Mouse (Mus musculus): ENCODE measurements at regions not wholly inside any gene's neighbourhood (a gene's known extent, or its start where the extent isn't known, plus 50 kb on each side); places are given as distances from the start of the nearest gene placed in this dataset.

DNA sequence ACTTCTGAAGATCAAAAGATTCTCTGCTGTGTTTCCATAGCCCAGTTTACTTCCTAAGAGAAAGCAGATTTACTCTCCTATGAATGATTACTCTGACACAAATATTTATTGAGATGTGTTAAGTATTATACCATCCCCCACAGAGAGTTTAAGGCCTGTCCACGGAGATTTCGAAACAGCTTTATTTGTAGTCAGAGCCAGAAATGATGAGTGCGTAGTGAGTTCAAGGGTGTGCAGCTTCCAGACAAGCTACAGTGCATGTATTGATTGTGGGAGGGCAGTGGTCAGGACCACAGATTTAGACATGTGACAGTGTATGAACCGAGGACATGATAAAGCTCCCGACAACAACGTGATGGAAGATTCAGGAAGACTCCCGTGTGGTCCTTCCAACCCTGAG is 126.8 kb downstream of the Hlx start:
- no peak for DNase-seq (ENCODE audit: low spot score)

DNA sequence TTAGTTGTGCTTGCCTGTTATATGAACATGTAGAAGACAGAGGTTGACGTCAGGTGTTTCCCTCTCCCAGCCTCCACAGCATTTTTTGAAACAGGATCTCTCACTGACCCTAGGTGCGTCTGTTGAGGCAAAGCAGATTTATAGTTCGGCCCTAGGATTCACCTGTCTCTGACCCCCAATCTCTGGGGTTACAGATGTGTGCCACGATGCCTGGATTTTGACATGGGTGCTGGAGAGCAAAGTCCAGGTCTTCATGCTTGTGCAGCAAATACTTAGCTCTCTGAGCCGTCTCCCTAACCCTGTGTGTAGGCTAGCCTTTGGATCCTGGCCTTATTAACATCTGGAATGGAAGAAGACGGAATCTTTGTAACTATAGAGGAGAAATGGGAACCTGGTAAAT is 129.3 kb downstream of the Hlx start:
- DNase-seq (ENCODE audit: low spot score) = no peak

DNA sequence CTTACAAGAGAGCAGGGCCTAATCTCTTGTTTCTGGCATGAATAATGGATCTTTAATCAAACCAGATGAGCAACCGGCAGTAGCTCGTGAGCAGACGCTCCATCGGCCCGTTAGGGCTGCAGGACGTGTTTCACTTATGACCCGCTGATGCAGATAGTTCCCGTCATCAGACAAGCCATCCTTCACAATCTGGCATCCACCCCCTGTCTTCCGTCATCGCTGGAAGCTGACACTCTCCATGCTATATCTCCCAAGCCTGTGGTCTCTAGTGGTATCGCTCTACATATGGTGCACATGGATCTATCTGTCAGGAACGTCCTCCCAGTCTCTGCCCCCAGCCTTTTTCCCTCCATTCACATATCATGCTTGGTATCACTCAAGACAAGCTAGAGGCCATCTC is 137.0 kb downstream of the Hlx start:
- no peak for DNase-seq (ENCODE audit: low spot score)

DNA sequence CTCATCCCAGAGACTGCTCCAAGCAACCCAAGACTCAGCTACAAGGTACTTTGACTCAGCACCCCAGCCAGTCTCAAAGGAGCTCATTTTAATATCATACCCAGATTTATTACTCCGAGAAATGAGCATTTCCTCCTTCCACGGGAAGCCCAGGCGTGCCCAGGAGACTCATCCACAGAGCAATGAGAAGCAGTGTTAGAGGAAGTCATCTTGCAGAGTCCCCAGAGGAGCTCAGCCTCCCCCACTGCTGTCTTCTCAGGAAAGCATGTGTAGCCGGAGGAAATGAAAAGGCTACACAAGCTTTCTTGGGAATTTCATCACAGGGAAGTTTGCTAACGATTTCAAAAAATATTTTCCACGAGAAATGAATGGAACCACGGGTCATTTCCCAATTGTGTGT is 141.8 kb downstream of the Hlx start:
- no peak for DNase-seq (ENCODE audit: low spot score)

DNA sequence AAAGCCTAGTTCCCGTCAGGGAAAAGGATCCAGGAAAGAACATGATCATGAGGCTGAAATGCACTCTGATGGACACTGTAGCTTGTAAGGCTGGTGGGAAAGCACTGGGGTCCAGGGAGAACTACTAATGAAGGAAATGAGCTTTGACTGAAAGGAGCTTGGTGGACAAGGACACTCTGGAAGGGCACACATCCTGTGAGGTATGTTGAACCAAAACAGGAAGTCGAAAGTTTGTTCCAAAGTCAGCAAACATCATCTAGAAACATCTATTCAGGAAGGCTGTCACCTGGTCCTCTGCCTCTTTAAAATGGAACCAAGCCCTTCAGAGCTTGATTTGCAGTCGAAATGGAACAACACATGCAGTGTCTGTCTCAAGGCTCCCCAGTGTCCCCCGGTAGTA is 143.1 kb downstream of the Hlx start:
- DNase-seq (ENCODE audit: low spot score) = no peak

DNA sequence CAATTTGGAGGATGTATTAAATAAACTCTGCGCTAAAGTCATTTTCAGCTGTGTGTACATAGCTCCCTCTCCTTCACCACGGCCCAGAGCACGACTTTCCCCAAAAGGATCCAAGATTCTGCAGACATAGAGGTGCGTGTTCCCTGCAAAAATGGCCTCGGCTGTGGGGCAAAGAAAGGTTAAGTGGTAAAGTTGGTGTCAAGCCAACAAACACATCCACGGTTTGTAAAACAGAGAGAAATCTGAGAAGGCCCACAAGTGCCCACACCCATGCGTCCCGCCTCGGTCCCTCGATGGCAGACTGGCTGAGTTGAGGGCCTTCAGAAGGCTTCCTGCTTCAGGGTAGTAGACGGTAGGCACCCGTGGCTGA is 147.9 kb downstream of the Hlx start:
- DNase-seq (ENCODE audit: low spot score) = no peak

DNA sequence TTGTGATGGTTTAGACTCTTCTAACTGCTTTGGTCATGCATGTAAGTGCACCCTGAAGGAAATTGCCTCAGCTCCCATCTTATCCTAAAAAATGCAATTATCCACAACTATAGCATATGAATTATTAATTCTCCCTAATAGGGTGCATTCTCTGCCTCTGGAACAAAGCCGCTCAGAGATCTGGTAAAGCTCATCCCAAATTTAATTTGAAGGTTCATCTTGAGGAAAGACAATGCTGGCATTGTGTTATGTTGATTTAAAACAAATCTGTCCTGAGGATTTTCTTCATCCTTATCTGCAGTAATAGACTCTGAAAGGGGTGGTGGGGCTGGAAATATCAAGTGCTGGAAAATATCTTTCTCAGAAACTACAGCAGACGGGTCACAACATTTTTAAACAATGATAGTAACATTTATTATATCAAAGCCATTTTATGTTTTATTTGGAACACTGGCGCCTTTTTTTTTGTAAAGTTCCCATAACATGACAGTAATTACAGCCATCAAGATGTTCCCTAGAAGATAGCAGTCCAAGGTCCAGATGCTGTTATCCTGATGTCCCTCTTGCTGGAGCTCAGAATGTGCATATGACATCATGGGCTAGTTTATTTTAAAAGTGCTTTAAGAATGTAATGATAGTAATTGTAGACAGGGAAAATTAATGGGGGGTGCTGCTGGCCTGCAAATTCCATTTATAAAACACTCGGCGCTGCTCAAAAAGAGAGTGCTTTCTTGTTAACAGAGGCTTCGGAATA is 148.5 kb downstream of the Hlx start:
- DNase-seq (ENCODE audit: low spot score) = no peak

DNA sequence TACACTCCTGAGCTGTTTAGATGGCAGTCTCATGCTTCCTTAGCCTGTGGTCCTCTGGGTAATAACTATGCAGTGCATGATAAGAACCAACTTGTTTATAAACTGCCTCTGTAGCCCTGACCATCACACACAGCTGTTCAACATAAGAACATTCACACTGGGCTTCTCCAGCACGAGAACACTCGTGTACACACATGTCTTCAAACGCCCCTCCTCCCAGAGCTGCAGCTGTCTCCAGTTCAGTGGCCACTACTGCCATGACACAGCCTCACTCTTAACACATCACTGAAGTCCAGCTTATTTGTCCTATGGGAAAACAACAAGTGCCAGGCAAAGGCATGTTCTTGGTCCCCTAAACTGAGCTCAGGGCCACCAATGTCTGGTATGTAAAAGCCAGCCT is 152.9 kb downstream of the Hlx start:
- DNase-seq (ENCODE audit: low spot score) = no peak

DNA sequence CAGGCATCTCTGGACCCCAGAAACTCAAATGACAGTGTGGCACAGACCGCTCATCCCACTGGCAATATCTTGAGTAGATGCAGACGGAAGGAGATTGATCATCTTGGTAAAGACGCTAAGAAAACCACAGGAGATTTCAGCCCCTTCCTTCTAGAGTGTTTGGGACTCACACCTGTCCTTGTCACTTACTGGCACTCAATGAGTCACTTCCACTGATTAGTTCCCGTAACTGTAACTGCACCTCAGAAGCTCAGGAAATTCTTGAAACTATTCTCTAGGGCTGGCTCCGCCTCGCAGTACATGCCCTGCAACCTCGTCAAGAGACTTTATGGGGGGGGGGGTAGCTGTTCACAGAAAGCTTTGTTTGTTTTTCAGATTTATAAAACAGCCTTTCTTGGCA is 155.9 kb downstream of the Hlx start:
- DNase-seq (ENCODE audit: low spot score) = no peak

DNA sequence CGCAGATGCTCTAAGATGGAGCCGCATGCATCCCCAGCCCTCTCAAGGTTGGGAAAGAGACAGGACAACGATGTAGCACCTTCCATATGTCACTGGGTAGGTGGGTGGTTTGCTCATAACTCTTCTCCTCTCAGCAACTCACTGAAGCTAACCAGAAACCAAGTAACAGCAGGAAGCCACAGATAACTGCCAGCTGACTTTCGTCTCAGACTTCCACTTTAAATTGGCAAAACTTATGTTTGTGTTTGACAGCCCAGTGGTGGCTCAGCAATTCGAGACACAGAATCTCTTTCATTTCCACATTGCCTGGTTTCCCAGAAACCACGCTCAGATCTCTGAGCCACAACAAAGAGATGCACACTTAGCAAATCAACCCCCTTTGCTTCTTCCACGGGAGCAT is 159.1 kb downstream of the Hlx start:
- DNase-seq (ENCODE audit: low spot score) = no peak

DNA sequence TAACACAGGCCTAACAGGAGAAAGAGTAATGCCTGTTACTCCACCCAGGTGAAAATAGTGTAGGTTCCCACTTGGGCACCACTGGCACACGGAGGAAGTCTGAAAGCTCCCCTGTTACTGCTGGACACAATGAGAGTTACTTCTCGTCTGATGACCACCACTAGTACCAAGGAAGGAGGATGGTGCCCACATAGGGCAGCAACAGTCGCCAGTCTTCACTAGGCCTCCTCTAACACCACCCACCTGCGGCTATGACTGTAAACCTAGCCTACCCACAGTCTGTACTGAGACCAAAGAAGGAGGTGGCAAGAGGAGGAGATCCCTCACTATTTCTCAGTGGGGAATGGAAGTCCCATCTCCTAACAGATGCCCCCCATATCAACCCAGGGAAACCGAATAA is 161.7 kb downstream of the Hlx start:
- DNase-seq (ENCODE audit: low spot score) = no peak

DNA sequence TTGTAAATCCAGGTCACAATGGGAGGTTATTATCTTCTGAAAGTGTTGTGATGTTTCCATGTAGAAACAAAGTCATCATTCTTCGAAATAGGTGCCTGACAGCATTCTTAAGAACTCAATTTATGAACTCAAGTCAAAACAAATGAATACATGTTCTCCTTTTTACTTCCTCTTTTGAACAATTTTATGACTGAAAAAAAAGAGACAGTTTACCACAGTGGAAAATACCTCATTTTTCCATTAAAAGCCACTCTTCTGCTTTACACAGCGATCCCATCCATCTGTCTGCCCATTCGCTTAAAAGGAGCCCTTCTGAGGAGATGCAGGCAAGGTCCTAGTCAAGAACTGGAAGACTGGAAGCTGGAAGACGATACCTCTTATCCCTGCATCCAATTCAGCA is 169.5 kb downstream of the Hlx start:
- DNase-seq (ENCODE audit: low spot score) = no peak

DNA sequence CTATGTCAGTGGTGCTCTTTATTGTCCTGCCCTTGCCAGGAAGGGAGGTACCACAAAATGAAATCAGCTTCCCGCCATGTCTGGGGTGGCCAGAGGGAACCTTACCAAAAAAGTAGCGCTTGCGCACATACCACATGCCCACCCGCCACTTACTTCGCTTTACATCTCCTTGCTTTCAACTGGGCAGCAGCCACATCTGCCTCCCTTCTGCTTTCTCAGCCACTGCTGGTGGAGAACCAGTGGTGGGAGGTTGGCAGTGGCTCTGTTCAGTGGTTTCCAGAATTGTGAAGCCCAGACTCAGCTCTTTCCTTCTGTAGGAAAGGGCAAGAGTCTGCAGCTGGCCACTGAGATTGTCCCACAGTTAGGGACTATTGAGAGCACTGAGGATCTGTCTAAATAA is 170.2 kb downstream of the Hlx start:
- no peak for DNase-seq (ENCODE audit: low spot score)

DNA sequence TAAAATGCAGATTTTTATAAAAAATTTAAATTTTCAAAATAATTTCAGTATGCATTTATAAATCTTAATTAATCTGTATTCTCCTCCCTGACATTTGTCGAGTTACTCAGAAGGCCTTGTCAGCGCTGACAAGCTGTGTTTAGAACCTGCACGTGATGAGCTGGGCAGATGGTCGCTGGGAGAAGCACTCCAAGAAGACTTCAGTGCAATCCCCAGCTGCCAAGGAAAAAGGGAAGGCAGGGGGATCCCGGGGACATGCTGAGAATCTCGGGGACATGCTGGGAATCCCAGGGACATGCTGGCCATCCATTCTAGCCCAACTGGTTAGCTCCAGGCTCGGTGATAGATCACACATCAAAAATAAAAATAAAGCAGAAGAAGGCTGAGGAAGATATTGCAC is 172.9 kb downstream of the Hlx start:
- no peak for DNase-seq (ENCODE audit: low spot score)

DNA sequence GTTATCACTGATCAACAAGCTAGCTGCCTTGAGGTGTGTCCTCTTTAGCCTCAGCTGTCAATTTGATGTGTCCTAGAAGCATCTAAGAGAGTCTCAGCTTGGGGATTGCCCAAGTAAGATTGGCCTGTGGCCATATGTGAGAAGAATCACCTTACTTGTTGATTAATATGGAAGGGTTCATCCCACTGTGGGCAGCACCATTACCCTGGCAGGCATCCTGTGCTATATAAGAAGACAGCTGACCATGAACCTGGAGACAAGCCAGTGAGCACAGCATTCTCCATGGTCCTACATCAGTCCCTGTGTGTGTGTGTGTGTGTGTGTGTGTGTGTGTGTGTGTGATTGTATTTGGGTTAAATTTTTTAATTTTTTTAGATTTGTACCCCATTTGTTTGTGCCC is 178.6 kb downstream of the Hlx start:
- no peak for DNase-seq (ENCODE audit: low spot score)

DNA sequence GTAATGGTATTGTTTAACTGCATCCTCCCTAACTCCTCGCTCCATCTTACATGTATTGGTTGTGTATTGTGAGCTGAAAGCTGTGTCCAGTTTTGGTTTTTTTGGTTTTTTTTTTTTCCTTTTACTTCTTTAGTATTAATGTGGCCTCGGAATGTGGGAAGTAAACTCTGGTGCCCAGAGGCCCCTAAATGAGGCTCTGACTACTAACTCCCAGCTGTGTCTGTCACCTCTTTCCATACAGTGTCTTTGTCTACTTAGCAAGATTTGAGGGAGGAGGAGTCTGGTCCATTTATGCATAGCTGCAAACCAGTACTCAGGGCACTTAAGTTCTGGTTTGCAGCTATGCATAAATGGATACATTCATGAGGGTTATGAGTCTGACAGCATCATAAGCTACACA is 181.9 kb downstream of the Hlx start:
- DNase-seq (ENCODE audit: low spot score) = no peak

DNA sequence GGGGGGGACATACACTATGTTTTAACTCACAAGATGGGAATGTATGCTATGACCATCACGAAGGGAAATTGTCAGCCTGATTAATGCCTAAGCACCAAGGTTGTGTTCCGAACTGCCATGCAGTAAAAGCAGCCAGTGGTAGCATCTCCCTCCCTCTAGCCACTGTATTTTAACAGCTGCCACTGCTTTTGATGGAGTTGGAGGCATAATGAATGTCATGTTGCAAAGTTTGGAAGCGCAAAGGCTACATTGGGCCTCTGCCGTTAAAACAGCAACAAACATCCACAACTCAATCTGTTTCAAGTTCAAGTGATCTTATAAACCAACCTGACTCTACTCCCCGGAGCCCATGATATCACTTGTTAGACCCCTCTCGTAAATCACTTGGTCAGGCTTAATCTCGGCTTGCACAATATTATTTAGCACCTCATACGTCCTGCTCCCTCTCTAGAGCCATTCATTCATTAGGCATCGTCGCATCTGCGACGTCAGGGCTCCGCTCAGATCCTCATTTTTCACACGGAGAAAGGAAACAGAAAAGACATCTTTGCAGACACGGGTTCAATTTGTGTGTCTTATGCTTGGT is 184.7 kb downstream of the Hlx start:
- DNase-seq (ENCODE audit: low spot score) = no peak

DNA sequence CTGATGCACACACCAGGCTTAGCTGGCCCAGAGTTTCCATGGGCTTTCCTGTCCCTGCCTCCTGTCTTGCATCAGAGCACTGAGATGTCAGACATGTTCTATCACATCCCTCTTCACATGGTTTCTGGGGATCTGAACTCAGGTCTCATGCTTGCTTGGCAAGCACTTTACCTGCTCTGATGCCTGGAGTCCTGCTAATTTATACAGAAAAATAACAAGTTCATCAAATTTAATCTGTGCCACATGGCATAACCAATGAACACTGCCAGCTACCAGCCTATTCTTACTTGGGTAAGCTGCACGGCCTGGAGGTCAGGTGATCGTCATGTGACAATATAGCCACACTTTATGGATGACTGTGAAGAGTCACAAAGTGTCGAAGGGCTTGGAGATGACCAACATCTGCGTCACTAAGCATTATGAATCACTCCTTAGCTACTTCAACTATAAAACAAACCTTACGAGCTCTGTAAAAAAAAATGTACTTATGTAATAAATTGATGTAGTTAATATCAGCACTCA is 186.2 kb downstream of the Hlx start:
- DNase-seq (ENCODE audit: low spot score) = no peak

DNA sequence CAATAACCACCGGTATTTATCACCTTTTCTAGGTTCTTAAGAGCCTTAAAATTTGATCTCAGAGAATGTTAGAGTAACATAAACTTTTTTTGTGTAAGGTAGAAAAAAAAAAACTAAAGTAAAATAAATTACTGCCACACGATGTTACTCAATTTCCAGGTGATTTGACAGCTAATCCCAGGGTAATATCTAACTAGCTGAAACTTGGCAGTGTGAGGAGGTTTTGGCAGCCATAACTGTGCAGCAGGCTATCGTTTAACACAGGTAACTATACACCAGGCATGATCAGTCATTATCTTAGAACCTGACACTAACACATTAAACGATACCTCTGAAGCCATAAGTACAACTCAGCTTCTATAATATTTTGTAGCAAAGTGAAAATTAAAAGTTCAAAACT is 187.3 kb downstream of the Hlx start:
- DNase-seq (ENCODE audit: low spot score) = no peak

DNA sequence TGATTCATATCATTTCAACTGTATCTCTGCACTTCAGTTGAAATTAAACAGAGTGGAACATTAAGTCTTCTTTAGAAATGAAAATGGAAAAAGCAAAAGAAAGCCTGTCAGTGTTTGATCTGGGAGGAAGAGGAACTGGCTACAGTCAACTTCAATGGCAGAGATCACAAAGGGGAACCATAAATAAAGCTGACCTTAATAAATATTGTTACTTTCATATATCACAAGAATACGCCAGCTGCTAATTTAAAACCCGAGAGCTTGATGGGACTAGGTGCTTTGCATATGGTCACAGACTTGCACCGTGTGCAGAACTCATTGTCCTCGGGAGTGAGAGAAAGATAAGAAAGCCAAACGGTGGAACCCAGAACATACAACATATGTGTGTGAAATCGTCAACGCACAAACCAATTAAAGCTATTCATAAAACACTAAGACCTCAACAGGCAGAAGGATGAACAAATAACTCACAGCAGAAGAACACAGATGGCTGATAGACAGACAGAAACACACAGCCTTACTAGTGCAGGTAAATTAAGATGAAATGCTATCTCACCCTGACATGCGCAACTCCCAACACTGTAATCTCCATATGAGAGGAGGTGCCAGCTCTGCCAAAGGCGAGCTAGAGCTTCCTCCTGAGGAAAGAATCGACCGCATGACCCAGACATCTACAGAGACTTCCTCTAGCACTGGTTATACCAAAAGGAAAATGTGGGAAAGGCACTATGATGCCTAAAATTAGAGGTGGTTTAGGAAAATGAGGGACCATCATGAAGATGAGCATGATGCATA is 189.9 kb downstream of the Hlx start:
- no peak for DNase-seq (ENCODE audit: low spot score)

DNA sequence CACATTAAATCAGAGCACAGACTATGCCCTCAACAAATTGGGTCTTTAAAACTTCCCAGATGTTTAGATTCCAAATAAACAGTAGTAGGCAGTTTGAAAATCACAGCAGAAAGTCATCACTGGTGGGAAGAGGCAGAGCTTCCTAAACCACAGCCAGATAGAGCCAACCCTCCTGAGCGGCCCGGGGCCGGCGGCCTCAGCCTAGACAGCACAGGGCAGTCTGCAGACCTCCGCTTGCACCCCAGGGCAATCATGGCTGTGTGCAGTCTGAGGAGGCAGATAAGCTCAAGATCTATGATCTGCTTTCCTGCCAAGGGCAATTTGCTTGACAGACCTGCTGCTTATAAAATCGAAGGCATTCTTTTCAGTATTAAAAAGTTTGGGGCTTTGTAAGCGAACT is 192.6 kb downstream of the Hlx start:
- DNase-seq (ENCODE audit: low spot score) = no peak

DNA sequence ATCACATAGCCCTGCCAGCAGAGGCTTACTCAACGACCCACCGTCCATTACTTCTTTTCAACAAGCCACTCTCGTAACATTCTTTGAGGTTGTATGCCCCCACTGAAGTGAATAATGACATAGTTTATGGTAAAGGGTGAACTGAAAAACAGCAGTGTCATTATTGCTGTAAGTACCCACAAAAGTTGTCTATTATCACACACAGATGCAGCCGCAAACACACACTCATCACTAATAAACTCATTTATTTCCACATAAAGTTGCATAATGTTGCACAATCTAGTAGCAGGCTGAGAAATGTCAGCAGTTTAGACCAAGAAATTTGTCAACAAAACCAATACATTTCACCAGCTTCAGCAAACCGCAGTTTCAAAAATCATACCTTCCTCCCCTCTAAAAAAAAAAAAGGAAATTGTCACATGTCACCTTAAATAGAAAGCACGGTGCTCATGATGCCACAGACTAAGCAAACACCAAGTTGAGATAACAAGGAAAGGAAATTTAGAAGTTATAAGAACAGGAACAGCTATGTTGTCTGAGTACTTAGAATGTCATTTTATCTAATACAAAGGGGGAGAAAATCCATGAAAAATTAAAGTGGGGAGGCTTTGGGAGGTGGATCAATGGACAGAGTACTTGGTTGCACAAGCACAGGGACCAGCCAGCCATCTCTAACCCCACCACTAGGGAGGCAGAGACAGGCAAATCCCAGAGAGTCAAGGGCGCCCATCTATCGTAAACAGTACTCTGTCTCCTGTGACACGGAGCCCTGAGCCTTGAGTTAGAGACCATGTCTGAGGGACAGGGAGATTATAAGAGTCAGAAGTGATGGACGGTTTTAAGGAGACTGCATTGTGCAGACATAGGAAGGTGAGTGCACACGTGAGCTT is 195.9 kb downstream of the Hlx start:
- DNase-seq (ENCODE audit: low spot score) = no peak

Measured in urinary bladder, postnatal 14 days (tissue).